Comparison of ENCODE assay signal across 8 mouse cellular contexts in genomic region chr14:16242193-16242815, GRCm38 (mm10). TPM values are rescaled to one million over a fixed set of nuclear protein-coding genes. Genes with fewer than 3 reads are reported as not detected.
DNase-seq lines count a peak whose midpoint lies in the region; ATAC-seq and TF ChIP-seq lines count a peak whose summit lies in the region.

No protein-coding gene starts in this region.

- peak; percentile 23 for DNase-seq in lung, embryonic 14.5 days
- no peak for DNase-seq in lung, postnatal 25 days (ENCODE audit: low spot score)
- DNase-seq in spleen, postnatal 36 days (ENCODE audit: low spot score in 2 of 2) = no peak
- DNase-seq in left cerebral cortex, postnatal 4 days = no peak

- no peaks in the 10 kb centered on the region for H3K9me3 ChIP-seq in lung, embryonic 14.5 days (ENCODE audit: low read depth, low read length)
- 0 out of 2 replicates have a peak, but pooled peaks cover 6% of the 10 kb centered on the region for H3K9me3 ChIP-seq in embryonic facial prominence, embryonic 13.5 days
- no peaks in the 10 kb centered on the region for H3K9me3 ChIP-seq in hindbrain, embryonic 16.5 days (ENCODE audit: control insufficient read depth, low read length)
- 0 out of 2 replicates have a peak, but pooled peaks cover 6% of the 10 kb centered on the region for H3K9me3 ChIP-seq in midbrain, embryonic 12.5 days

- no peaks in the 10 kb centered on the region for H3K27me3 ChIP-seq in lung, embryonic 14.5 days (ENCODE audit: insufficient read depth, low read length)
- no peaks in the 10 kb centered on the region for H3K27me3 ChIP-seq in embryonic facial prominence, embryonic 13.5 days
- H3K27me3 ChIP-seq in hindbrain, embryonic 16.5 days (replicated peaks; ENCODE audit: control insufficient read depth, insufficient read depth, low read length) = no peaks in the 10 kb centered on the region
- H3K27me3 ChIP-seq in midbrain, embryonic 12.5 days = no peaks in the 10 kb centered on the region

- no peak overlapping the region for H3K27ac ChIP-seq in lung, embryonic 14.5 days (ENCODE audit: low read depth)
- H3K27ac ChIP-seq in embryonic facial prominence, embryonic 13.5 days = no peak overlapping the region
- no peak overlapping the region for H3K27ac ChIP-seq in hindbrain, embryonic 16.5 days (ENCODE audit: low read depth, low read length)
- H3K27ac ChIP-seq in midbrain, embryonic 12.5 days (replicated peaks) = no peak overlapping the region

- ATAC-seq in lung, embryonic 14.5 days (ENCODE audit: insufficient read depth) = no peak
- ATAC-seq in embryonic facial prominence, embryonic 13.5 days (ENCODE audit: insufficient number of reproducible peaks, insufficient read depth, low FRiP score, low TSS enrichment, low read depth) = no peak
- ATAC-seq in hindbrain, embryonic 16.5 days = no peak
- no peak for ATAC-seq in midbrain, embryonic 12.5 days (ENCODE audit: low FRiP score, low read depth)
- no peak for ATAC-seq in megakaryocyte progenitor cell, adult 5-6 weeks (replicated peaks; ENCODE audit: poor library complexity)

- H3K9ac ChIP-seq in lung, embryonic 14.5 days = no peak overlapping the region
- H3K9ac ChIP-seq in embryonic facial prominence, embryonic 13.5 days = peak overlapping the region; percentile 78; the same call in 1 of the 2 replicates
- no peak overlapping the region for H3K9ac ChIP-seq in hindbrain, embryonic 16.5 days (ENCODE audit: low read depth, low read length)
- no peak overlapping the region for H3K9ac ChIP-seq in midbrain, embryonic 12.5 days (replicated peaks)

- no peaks in the 10 kb centered on the region for H3K36me3 ChIP-seq in lung, embryonic 14.5 days (ENCODE audit: insufficient read depth)
- no peaks in the 10 kb centered on the region for H3K36me3 ChIP-seq in embryonic facial prominence, embryonic 13.5 days
- H3K36me3 ChIP-seq in hindbrain, embryonic 16.5 days (ENCODE audit: control insufficient read depth, insufficient read depth, low read length) = no peaks in the 10 kb centered on the region
- no peaks in the 10 kb centered on the region for H3K36me3 ChIP-seq in midbrain, embryonic 12.5 days

- H3K4me2 ChIP-seq in lung, embryonic 14.5 days = peak overlapping the region; percentile 66
- peak overlapping the region; percentile 69 for H3K4me2 ChIP-seq in embryonic facial prominence, embryonic 13.5 days
- peak overlapping the region; percentile 76 for H3K4me2 ChIP-seq in hindbrain, embryonic 16.5 days (ENCODE audit: low read length)
- H3K4me2 ChIP-seq in midbrain, embryonic 12.5 days (replicated peaks) = peak overlapping the region; percentile 62

- peaks cover 4% of the 10 kb centered on the region; the same call in 1 of the 2 replicates for H3K4me1 ChIP-seq in lung, embryonic 14.5 days (ENCODE audit: insufficient read depth)
- H3K4me1 ChIP-seq in embryonic facial prominence, embryonic 13.5 days = 0 out of 2 replicates have a peak, but pooled peaks cover 3% of the 10 kb centered on the region
- peaks cover 10% of the 10 kb centered on the region for H3K4me1 ChIP-seq in hindbrain, embryonic 16.5 days (ENCODE audit: control insufficient read depth, insufficient read depth, low read depth, low read length)
- peaks cover 10% of the 10 kb centered on the region; the same call in 1 of the 2 replicates for H3K4me1 ChIP-seq in midbrain, embryonic 12.5 days

- WGBS in lung, embryonic 14.5 days = 93% methylated on average over 10 of the region's 10 CpGs
- 94% methylated on average over 10 of the region's 10 CpGs for WGBS in embryonic facial prominence, embryonic 13.5 days
- WGBS in hindbrain, embryonic 16.5 days = 96% methylated on average over 10 of the region's 10 CpGs
- 97% methylated on average over 10 of the region's 10 CpGs for WGBS in midbrain, embryonic 12.5 days

- intact Hi-C loops in left cerebral cortex, postnatal 4 days (cut with DNase I) = loop anchor here (10.0 kb wide), 1 partner anchor 122 kb away; the partner anchor contains the start of gene Top2b

- H3K4me3 ChIP-seq in lung, embryonic 14.5 days (ENCODE audit: low read depth, low read length) = peak overlapping the region; percentile 56
- H3K4me3 ChIP-seq in embryonic facial prominence, embryonic 13.5 days = peak overlapping the region; percentile 63
- H3K4me3 ChIP-seq in hindbrain, embryonic 16.5 days (ENCODE audit: low read length) = no peak overlapping the region; the same call in 1 of the 2 replicates
- peak overlapping the region; percentile 50; the same call in 1 of the 2 replicates for H3K4me3 ChIP-seq in midbrain, embryonic 12.5 days

- no peak for TF ChIP-seq CTCF in lung, embryonic 14.5 days (IDR thresholded peaks at IDR 0.05; ENCODE audit: low read depth)

RNA-seq across cellular contexts. Expression of gene Ngly1, which starts 6.8 kb away (rescaled TPM):
- 29.9 and 30.4 TPM in 2 replicates for polyA plus RNA-seq in lung, embryonic 14.5 days (2014; fragmentation: Nextera tagmentation; extraction: Ambion mirVana)
- polyA plus RNA-seq in embryonic facial prominence, embryonic 13.5 days (2015; fragmentation: Nextera tagmentation; extraction: Ambion mirVana) = 40.2 and 43.2 TPM in 2 replicates
- 27.4 and 30.1 TPM in 2 replicates for polyA plus RNA-seq in hindbrain, embryonic 16.5 days (2015; fragmentation: Nextera tagmentation; extraction: Ambion mirVana)
- polyA plus RNA-seq in midbrain, embryonic 12.5 days (2016; fragmentation: Nextera tagmentation; extraction: Ambion mirVana) = 26.0 and 26.1 TPM in 2 replicates
- total RNA-seq in left cerebral cortex, postnatal 4 days (2021) = 10 to 100 TPM; 27.3 to 32.1 TPM
- total RNA-seq in megakaryocyte progenitor cell, adult 5-6 weeks (2015) = 37.4 and 38.0 TPM in 2 replicates
- 27.2 and 31.9 TPM in 2 replicates for total RNA-seq in megakaryocyte progenitor cell, adult 5-6 weeks (2017)

RNA-seq across cellular contexts. Expression of gene Oxsm, which starts 7.3 kb away (rescaled TPM):
- polyA plus RNA-seq in lung, embryonic 14.5 days (2014; fragmentation: Nextera tagmentation; extraction: Ambion mirVana) = 1.6 and 2.1 TPM in 2 replicates
- polyA plus RNA-seq in embryonic facial prominence, embryonic 13.5 days (2015; fragmentation: Nextera tagmentation; extraction: Ambion mirVana) = 1.5 and 2.0 TPM in 2 replicates
- polyA plus RNA-seq in hindbrain, embryonic 16.5 days (2015; fragmentation: Nextera tagmentation; extraction: Ambion mirVana) = 1.8 and 2.9 TPM in 2 replicates
- 1.5 and 1.6 TPM in 2 replicates for polyA plus RNA-seq in midbrain, embryonic 12.5 days (2016; fragmentation: Nextera tagmentation; extraction: Ambion mirVana)
- total RNA-seq in left cerebral cortex, postnatal 4 days (2021) = 10 to 100 TPM; 10.3 to 11.0 TPM
- total RNA-seq in megakaryocyte progenitor cell, adult 5-6 weeks (2015) = 13.8 and 14.1 TPM in 2 replicates
- total RNA-seq in megakaryocyte progenitor cell, adult 5-6 weeks (2017) = 7.7 and 7.8 TPM in 2 replicates
